Mouse (Mus musculus): ENCODE results near the gene Xpo5.

Gene Xpo5

DNA sequence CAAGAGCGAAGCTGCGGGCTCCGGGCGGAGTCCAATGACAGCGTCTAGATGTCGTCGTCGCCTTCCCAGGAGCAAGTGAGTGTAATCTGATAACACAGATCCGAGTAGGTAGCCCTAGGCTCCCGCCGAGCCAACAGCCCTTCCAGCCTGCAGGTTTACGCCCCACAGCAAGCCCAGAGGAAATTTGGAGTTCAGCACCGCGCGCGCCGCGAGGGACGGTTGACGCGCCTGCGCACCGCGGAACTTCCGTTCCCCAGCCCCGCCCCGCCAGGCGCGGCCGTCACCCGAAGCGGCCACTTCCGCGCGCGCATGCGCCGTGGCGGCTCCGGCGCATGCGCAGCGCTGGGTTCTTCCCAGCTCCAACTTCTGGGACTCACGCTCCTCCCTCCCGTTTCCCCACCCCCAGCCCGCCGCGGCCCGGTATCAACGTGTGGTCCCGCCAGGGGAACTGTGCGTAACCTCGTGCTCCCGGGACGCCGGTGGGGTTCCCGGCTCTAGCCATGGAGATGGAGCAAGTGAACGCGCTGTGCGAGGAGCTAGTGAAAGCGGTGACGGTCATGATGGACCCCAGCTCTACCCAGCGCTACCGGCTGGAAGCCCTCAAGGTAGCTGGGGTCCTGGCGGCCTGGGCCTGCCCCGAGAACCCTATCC, at the start of gene Xpo5, which contains the start of gene Polh:
TSS of gene Xpo5 (plus strand) at position 362 of the 651 bp plus-strand sequence.
TSS of gene Polh (minus strand) at position 225 of the 651 bp plus-strand sequence.
- in situ Hi-C loops (cut with MboI; ENCODE audit: unreplicated experiment in 2 of 2), result loop anchor here in 1 of 2 experiments (25.0 kb wide), 1 partner anchor 735 kb away; no protein-coding TSS in a partner anchor

DNA sequence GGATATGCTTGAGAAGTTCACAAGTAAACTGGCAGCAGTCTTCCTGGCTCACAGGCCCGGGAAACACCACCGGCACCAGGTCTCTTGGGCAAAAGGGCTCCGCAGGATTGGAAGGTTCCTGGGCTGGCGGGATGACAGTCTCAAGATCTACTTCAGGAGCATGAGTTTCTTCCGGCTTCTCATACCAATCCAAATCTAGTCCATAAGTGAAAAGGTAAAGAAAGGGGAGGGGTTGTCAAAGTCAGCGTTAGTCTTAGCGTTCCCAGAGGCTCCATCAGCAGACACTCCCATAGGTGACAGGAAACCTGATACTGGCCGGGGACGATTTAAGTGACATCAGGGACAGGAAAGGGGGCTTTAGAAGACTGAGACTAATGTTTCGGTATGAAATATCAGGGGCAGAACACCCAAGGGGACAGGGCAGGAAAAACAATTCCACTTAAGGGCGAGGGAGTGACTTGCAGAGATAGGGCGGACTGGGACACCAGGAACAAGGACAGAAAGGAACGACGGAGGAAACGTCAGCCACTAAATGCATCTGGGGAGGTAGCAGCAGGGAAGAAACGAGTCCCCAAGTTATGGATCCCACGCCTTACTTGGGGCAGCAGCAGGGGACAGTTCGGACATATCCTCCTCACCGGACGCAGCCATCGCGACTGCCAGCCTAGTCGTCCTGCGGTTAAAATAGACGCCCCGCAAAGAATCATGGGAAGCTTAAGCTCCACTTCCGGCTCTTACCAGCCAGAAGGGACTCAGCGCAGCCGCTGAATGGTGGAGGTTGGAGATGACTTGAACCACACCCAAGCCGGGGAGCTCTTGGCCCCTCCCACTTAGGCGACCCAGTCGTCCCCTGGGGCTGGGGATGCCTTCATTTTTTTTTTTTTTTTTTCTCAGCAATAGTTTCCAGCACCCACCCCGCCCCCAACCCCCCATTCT, 49.5 kb upstream of the Xpo5 start, which contains the start of gene Mad2l1bp:
TSS of gene Mad2l1bp (minus strand) at position 707 of the 936 bp plus-strand sequence.
- in situ Hi-C loops (cut with MboI; ENCODE audit: unreplicated experiment in 2 of 2), result no loop called here

DNA sequence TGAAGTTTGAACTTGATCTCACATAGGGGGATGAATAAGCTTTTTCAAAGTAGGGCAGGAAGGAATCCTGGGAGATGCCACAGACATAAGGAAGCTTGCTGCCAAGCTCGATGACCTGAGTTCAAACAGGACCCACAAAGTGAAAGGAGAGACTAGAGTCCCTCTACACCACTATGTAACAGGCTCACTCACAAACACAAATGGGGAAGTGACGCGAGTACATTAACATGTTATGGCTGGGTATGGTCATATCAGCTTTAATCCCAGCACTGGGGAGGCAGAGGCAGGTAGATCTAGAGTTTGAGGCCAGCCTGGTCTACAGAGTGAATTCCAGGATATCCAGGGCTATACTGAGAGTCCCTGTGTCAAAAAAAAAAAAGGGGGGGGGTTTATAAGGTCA, 48.2 kb upstream of the Xpo5 start:
- in situ Hi-C loops (cut with MboI; ENCODE audit: unreplicated experiment in 2 of 2), result no loop called here

DNA sequence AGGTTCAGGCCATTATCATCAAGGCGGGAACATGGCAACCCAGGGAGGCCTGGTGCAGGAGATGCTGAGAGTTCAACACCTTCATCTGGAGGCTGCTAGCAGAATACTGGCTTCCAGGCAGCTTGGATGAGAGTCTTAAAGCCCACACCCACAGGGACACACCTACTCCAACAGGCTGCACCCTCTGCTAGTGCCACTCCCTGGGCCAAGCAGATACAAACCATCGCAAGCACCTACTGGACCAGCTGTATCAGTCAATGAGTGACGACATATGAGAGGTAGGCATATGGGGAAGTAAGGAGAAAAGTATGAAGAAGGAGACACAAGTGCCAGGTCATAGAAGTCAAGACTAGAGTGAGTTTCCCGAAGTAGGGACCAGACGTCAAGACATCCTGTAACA, 45.9 kb upstream of the Xpo5 start:
- in situ Hi-C loops (cut with MboI; ENCODE audit: unreplicated experiment in 2 of 2), result no loop called here

DNA sequence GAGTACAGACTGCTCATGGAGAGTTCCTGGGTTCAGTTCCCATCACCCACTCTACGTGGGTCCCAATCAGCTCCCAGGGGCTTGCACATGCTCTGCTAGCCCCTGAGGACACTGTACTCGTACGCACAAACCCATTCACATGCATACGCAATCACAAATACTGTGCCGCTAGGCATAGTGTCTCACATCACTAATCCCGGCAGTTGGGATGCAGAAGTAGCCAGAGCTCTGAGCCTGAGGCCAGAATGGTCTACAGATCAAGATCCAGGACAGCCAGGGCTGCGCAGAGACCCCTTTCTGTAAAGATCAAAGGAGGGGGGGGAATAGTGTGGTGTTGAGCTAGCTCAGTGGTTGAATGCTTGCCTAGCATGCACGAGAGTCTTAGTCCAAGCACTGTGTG, 45.5 kb upstream of the Xpo5 start:
- in situ Hi-C loops (cut with MboI; ENCODE audit: unreplicated experiment in 2 of 2), result no loop called here

DNA sequence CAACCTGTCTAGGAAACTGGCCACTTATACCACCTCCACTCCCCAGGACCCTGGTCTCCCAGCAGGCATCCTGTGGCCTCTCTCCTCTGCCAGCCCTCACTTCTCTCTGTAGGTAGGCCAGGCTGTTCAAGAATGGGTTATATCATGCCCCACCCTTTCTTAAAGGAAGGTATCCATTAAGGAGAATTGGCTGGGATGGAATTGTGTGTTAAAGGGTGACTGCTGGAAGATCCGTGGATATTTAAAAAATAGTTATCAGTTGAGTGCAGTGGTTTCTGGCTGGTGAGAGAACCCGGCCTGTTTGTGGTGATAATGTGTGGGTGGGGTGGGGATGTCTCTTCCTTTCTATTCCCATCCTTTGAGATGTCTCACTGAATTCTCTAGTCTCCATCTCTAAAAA, 43.3 kb upstream of the Xpo5 start:
- in situ Hi-C loops (cut with MboI; ENCODE audit: unreplicated experiment in 2 of 2), result no loop called here

DNA sequence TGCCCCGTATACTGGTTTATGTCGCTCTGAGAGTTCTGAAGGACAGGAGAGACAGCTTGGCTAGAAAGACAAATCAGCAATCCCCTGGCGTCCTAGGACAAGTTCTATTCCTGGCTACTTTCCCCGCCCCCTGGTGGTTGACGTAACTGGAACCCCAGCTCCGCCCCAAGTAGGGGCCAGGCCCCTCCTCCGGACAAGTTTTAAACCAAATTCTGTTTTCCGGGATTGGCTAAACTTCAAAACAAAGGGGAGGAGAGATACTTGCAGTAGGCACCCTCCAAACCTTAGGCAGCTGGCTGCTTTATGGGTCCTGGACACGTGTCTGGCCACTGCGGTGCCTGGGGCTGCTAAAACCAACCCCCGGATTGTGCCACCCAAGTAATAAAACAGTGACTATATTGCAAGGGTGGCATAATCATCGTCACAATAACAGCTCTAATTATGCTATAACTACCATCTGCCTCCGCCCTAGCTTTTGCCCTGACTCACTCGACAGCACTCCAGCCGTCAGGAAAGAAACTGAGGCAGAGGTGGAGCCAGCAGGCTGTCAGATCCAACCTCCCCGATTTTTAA, 42.4 kb upstream of the Xpo5 start:
- in situ Hi-C loops (cut with MboI; ENCODE audit: unreplicated experiment in 2 of 2), result no loop called here

DNA sequence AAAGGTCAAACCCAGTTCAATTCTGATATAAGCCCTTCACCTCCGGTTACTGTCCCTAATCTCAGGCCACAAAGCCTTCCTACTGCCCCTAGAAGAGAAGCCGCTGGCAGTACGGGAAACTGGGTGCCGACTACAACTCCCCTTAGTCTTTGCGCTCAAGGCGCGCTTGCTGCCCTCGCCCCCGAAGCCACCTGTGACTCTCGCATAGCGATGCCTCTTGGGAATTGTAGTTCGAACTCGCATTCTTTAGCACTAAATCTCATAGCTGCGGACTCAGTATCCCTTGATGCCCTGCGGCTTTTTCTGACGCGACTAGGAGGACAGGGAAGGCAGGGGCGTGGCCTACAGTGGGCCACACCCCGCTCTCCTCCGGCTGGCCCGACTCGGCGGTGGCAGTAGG, 41.9 kb upstream of the Xpo5 start, which contains the start of gene Gtpbp2:
TSS of gene Gtpbp2 (plus strand) at position 347 of the 400 bp plus-strand sequence.
- in situ Hi-C loops (cut with MboI; ENCODE audit: unreplicated experiment in 2 of 2), result no loop called here

DNA sequence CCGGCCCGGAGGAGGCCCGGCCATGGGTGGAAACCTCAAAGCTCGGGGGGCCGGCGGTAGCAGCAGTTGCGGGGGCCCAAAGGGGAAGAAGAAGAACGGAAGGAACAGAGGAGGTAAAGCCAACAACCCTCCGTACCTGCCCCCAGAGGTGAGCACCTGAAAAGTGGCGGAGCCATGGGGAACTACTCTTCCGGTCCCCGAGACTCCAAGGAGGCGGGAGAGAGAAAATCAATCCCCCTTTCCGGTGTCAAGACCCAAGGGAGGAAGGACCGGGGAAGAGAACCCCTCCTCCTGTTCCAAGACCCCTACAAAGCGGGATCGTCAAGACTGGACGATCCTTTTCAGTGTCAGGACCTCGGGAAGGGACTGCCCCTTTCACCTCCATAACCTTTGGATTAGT, 41.4 kb upstream of the Xpo5 start:
- in situ Hi-C loops (cut with MboI; ENCODE audit: unreplicated experiment in 2 of 2), result no loop called here

DNA sequence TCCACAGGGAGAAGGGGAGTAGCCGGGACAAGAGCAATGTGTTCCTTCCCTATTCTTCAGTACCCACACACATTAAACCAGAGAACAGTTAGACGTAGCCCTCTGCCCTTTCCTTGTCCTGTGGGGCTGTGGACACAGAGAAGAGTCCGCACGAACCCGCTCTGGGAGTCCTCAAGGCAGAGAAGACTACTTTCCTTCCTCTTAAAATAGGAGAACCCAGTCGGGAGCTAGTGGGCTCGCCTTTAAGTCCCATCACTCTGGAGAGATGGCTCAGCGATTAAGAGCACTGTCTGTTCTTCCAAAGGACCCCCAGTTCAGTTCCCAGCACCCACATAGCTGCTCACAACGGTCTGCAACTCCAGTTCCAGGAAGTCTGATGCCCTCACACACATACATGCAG, 40.9 kb upstream of the Xpo5 start:
- in situ Hi-C loops (cut with MboI; ENCODE audit: unreplicated experiment in 2 of 2), result no loop called here

DNA sequence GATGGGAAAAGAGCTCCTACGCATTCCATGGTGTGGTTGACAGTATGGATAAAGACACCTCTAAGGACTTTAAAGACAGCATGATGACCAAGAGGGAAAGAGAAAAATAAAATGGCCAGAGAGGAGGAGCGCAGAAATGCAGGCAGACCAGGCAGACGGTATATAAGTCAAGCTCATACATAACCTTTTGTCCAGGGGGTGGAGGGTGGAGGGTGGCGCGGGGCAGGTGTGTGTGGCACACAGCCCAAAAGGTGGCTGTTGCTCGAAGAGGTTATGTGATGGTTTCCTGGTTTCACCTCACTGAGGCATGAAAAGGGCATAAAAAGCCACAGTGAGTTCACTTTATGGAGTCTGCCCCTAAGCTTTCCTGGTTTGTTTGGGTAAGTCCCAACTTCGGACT, 40.0 kb upstream of the Xpo5 start:
- in situ Hi-C loops (cut with MboI; ENCODE audit: unreplicated experiment in 2 of 2), result no loop called here

DNA sequence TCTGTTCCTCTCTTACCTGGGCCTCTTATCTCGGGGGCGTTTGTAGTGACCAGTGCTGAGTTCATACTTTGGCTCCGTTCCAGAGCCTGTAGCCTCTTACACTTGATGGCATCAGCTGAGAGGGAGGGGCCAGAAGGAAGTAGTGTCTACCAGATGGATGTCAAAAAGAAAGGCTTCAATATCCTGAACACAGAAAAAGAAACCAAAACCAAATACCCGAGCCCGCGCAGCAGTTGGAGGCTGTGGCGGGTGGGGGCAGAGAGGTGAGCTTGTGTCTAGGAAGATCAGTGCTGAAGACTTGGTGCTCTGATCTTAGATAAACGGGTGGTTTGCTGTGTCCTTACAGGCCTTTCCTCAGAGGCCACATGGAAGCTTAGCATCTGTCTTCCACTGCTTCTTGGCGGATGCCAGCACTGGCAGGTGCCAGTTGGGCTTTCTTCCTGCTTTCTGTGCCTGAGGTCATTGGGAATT, 39.6 kb upstream of the Xpo5 start:
- in situ Hi-C loops (cut with MboI; ENCODE audit: unreplicated experiment in 2 of 2), result no loop called here

DNA sequence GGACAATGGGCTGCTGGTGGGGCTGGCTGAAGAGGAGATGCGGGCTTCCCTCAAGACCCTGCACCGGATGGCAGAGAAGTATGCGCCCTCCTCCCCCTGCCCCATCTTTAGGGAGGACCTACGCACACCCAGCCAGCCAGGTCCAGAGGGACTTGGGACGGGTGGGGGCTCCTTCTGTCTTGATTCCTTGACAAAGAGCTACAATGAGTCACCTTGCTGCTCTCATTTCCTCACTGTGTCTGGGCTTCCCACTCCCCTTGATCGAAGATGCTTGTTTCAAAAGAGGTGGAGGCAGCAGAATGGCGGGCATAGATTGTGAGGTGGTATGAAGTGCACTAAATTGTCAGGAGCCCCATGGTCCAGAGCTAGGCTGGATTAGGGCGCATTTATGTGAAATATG, 38.3 kb upstream of the Xpo5 start:
- in situ Hi-C loops (cut with MboI; ENCODE audit: unreplicated experiment in 2 of 2), result no loop called here

DNA sequence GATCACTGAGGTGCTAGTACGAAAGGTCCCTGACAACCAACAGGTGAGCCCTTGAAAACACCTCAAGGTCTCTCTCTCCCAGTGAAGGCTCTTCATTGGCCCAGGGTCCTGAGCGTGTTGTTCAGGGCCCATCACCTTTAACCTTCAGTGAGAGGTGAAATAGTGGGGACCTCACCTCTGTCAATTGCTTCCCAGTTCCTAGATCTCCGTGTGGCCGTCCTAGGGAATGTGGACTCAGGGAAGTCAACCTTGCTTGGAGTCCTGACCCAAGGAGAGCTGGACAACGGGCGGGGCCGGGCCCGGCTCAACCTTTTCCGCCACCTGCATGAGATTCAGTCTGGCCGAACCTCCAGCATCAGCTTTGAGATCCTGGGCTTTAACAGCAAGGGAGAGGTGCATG, 37.8 kb upstream of the Xpo5 start:
- in situ Hi-C loops (cut with MboI; ENCODE audit: unreplicated experiment in 2 of 2), result loop anchor here in 1 of 2 experiments (5.0 kb wide), 1 partner anchor 432 kb away; the partner anchor contains the start of gene 1600014C23Rik

DNA sequence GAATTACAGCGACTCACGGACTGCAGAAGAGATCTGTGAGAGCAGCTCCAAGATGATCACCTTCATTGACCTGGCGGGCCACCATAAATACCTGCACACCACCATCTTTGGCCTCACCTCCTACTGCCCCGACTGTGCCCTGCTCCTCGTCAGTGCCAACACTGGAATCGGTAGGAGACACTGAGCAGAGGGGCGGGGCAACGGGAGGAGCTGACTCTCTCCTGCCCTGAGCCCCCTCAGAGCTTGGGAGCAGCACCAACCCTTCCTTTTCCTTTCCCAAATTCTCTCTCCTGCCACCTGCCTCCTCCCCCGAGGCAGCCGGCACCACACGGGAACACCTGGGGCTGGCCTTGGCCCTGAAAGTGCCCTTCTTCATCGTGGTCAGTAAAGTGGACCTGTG, 37.1 kb upstream of the Xpo5 start:
- in situ Hi-C loops (cut with MboI; ENCODE audit: unreplicated experiment in 2 of 2), result loop anchor here in 1 of 2 experiments (5.0 kb wide), 1 partner anchor 433 kb away; the partner anchor contains the start of gene 1600014C23Rik

DNA sequence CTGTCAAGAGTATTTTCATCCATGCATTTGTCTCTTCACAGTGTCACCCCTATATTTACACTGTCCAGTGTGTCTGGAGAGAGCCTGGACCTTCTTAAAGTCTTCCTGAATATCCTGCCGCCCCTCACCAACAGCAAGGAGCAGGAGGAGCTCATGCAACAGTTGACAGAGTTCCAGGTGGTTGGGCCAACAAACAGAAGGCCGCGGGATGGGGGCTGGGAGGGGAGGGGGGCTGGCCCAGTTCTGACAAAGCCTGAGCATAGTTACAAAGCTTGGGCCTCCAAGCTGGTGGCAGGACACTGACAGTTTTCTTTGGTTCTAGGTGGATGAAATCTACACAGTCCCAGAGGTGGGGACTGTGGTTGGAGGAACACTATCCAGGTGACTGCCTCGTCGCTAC, 36.3 kb upstream of the Xpo5 start:
- in situ Hi-C loops (cut with MboI; ENCODE audit: unreplicated experiment in 2 of 2), result loop anchor here in 1 of 2 experiments (5.0 kb wide), 1 partner anchor 434 kb away; the partner anchor contains the start of gene 1600014C23Rik

DNA sequence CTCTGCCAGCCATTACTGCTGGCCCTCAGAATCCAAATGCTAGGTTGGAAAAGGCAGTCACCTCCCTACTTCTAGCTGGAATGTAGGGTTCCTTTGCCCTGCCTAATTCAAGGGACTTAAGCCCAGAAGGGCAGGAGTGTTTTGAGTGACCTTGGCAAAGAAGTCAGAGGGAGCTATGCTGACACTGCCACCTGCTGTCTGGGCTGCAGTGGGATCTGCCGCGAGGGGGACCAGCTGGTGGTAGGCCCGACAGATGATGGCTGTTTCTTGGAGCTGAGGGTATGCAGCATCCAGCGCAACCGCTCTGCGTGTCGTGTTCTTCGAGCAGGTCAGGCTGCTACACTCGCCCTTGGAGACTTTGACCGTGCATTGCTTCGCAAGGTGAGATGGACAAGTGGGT, 35.6 kb upstream of the Xpo5 start:
- in situ Hi-C loops (cut with MboI; ENCODE audit: unreplicated experiment in 2 of 2), result loop anchor here in 1 of 2 experiments (5.0 kb wide), 1 partner anchor 435 kb away; the partner anchor contains the start of gene 1600014C23Rik

DNA sequence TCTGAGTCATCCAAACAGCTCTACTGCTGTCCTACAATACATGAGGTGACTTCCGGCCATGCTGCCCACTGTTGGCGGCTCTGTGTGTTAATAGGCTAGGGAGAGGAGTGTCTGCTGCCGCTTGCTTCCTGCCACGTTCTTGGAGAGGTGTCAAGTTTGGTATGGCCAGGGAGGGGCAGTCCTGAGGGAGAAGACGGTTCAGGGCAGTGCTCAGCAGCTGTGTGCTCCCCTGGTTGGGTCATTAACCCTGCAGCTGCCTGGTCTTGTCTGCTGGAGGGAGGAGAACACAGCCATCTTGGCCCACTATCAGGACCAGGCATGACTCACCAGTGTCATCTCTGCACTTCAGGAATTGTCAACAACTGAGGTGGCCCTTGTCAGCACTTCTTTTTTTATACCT, 34.3 kb upstream of the Xpo5 start:
- in situ Hi-C loops (cut with MboI; ENCODE audit: unreplicated experiment in 2 of 2), result loop anchor here in 1 of 2 experiments (5.0 kb wide), 1 partner anchor 436 kb away; the partner anchor contains the start of gene 1600014C23Rik

DNA sequence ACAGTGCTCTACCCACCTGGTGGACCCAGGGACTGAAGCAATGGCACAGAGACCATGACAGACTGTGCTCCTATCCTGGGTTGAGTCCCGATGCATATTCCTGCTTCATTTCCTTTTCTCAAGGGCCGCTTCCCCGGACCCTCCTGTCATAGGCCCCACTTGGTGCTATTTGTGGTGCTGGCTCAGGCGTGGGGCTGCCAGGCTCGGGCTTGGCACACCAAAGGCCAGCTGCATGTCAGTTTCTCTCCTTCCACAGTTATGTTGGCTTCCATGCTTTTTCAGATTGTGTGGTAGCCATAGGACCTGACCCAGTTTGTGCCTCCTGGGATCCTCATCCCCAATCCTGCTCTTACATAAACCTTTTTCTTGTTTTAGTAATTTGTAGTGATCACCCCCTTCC, 33.8 kb upstream of the Xpo5 start:
- in situ Hi-C loops (cut with MboI; ENCODE audit: unreplicated experiment in 2 of 2), result loop anchor here in 1 of 2 experiments (5.0 kb wide), 1 partner anchor 436 kb away; the partner anchor contains the start of gene 1600014C23Rik

DNA sequence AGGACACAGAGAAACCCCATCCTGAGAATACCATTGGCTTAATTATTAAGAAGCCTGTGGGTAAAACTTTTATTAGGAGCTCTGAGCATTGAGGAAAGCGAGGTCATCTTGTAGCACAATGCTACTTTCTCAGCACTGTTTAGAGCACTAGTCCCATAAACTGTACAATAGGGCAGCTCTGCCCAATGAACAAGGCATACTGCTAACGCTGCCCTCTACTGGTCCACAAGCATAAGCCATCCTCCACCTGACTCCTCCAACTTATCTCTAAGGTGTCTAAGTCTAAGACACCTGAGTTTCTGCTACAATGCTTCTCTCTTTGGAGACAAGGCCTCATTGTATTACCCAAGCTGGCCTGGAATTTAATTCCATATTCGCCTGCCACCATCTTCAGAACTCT, 32.0 kb upstream of the Xpo5 start:
- in situ Hi-C loops (cut with MboI; ENCODE audit: unreplicated experiment in 2 of 2), result no loop called here
